Mouse (Mus musculus) T-helper 17 cell (primary cell): Measurements from ENCODE around the gene D6Ertd527e.

Experiments used
- in situ Hi-C, 2 experiments: fragments of 300-600 bp; cut with MboI, MseI; formaldehyde crosslinking; loops; 1 replicate in 1 of 2; 2 replicates in 1 of 2; pipeline ENCODE4 v1.15.1; 2025; ENCODE audit warnings: high pct_unique_total_duplicates in 2 of 2

The D6Ertd527e gene

GRCm38 (mm10) chr6:87103314-87103713, 1.2 kb upstream of the D6Ertd527e start:
- in situ Hi-C loops: loop anchor here (5.0 kb wide), 1 partner anchor 224 kb away; no protein-coding TSS in a partner anchor

DNA sequence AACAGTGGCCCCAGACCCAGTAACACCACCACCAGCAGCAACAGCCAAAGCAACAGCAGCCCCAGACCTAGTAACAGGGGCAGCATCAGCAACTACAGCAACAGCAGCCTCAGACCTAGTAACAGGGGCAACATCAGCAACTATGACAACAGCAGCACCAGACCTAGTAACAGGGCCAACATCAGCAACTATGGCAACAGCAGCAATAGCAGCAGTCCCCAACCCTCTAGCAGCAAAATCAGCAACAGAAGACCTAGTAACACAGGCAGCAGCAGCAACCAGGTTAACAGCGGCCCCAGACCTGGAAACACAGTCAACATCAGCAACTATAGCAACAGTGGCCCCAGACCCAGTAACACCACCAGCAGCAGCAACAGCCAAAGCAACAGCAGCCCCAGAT, 6.9 kb downstream of the D6Ertd527e start:
- in situ Hi-C loops: no loop called here

DNA sequence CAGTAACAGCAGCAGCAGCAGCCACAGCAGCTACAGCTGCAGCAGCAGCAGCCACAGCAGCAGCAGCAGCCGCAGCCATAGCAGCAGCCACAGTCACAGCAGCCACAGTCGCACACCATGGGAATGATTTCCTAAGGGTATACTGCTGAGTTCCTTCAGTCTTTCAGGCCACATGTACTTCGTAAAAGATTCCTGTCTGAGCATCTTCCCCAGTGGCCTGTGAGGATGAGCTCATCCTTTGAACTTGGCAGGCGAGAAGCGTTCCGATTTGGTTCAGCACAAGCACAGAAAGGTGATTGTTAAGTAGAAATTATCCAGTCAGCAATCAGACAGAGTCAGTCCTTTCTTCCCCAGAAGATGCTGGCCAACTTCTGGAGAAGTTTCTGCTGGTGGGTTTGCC, 7.6 kb downstream of the D6Ertd527e start:
- in situ Hi-C loops: no loop called here

GRCm38 (mm10) chr6:87115981-87116380, 11.4 kb downstream of the D6Ertd527e start:
- in situ Hi-C loops: no loop called here

GRCm38 (mm10) chr6:87116596-87116995, 12.1 kb downstream of the D6Ertd527e start:
- in situ Hi-C loops: no loop called here

- in situ Hi-C loops: no loop called here
These were observed 14.7 kb downstream of the D6Ertd527e start for GRCm38 (mm10) chr6:87119066-87119837.

DNA sequence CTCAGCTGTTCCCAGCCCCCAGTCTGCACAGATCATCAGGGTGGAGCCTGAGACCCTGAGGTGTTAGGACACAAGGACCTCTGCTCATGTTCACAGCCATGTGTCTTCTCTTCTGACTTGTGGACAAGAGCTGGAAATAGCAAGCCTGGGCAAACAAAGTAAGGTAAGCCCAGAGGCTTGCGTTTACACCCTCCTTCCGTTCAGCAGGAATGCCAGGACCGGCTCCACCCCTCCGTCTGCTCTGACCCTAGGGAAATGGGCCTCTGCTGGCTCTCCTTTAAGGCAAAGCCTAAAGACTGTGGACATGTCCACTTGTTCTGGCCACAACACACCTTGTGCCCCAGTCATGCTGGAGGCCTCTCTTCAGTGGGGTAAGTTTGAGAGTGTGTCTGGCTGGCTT, 15.4 kb downstream of the D6Ertd527e start:
- in situ Hi-C loops: no loop called here

- in situ Hi-C loops: no loop called here
These were observed 16.1 kb downstream of the D6Ertd527e start for GRCm38 (mm10) chr6:87120661-87121060.

DNA sequence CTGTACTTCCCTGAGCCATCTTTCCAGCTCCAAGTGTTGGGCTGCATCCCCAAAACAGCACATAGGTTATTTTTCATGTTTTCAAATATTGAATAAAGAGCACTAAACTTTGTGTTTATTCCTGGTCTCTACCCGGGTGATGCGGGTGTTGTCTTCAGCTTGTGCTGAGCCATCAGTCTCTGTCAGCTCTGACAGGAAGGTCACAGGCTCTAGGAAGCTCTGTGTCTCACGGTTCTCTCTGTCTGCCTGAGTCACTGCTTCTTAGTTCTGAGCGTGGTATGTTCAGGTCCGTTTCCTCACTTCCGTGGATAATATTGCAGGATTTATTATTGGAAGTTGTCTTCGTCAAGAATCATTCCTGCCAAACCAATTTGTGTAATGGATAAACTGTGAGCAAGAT, 17.4 kb downstream of the D6Ertd527e start:
- in situ Hi-C loops: no loop called here

DNA sequence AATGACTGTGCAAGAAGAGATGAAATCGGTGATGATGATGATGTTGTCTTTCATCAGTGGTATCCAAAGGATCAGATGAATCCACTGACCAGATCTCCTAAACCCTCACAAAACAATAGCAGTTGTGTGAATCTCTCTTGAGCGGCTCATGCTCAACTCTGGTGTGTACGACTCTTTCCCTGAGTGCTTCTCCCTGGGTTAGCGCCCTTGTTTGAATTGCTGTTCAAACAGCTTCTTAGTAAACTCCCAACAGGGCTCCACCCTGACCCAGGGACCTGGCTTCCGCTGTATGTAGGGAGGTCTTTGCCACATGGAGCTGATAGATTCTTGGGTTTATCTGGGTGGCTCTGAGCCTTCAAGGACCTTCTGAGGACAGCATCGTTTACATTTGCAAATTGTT, 18.9 kb downstream of the D6Ertd527e start:
- in situ Hi-C loops: no loop called here

DNA sequence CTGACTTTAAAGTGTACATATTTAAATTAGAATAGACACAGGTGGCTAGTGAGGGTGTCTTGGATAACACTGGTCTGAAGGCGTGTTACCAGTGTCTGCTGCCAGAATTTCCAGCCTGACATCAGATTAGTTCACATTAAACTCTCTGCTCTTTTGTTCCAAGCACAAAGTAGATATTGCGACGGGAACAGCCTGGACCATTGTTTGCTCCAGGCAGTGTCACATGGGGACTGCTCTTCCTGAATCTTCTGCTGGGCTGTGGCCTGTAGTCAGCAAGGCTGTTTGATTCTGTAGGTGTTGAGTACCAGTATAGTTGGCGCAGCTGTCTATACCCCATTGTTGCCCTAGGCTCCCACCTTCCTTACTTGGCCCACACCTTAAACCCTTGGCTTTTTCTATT, 19.4 kb downstream of the D6Ertd527e start:
- in situ Hi-C loops: no loop called here

DNA sequence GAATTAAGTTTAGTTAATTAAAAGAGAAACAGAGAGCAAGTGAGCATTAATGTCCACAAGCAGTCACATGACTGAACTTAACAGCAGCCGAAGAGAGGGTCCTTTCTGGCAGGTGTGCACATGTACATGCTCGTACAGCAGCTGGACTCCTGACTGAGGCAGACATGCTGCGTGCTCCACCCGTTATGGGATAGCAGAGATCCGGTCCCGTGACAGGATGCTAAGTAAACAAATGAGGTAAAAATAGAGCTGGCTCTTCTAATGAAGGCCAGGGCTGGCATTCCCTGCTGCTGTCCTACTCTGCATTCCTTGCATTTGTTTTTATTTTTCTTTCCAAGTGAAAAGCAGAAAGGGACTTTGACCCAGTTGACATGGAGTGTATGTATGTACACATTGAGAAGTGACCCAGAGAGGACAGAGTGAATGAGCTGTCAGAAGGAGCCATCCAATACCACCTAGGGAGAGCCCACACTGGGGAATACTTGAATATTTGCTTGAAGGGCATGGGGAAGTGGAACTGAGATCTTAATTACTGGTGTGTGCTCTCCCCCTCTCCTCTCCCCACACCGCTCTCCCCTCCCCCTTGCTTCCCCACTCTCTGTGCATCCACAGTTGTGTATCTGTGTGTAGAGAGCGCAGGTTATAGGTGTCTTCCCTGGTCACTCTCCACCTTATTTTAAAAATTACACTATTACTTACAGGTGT, 22.7 kb downstream of the D6Ertd527e start:
- in situ Hi-C loops: no loop called here

DNA sequence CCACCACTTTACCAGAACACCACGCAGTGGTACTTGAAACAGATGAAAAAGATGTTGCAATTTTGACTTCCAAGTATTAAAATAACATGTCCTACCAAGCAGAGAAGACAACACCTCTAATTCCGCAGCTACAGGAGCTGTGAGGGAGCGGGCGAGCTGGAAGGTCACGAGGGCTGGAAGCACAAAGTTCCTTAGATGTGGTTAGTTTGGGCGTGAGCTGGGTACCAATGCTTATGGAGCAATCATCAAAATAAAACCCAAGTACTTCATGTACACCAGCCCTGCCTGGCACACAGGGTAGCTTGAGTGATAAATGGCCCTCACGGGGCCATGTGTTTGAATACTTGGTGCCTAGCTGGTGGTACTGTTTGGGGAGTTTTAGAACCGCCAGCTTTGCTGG, 25.3 kb downstream of the D6Ertd527e start:
- in situ Hi-C loops: no loop called here

DNA sequence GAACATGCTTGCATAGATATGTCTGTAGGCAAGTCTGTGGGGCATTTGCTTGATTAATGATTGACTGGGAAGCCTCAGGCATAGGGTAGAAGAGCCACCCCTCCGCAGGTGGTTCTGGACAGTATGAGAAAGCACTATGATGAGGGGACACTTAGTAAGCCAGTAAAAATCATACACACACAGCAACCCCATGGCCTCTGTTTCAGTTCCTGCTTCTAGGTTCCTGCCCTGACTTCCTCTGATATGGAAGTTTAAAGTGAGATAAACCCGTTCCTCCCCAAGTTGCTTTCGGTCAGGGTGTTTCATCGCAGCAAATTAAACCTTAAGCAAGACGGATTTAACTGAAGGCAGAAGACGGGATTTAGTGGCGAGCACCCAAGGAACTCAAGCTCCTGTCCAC, 26.1 kb downstream of the D6Ertd527e start:
- in situ Hi-C loops: no loop called here

DNA sequence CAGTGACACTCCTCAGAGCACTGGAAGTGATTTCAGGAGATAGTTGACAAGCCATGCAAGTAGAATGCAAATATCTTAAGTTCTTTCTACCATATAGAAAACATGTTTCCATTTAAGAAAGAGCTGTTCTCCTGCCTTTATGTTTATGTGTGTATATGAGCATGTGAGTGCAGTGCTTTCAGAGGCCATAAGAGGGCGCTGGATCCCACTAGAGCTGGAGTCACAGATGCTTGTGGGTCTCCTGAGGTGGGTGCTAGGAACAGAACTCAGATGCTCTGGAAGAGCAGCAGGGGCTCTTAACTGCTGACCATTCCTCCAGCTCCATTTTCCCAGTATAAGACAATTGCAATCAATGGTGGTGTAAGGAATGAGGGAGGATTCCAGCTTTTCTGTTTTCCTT, 26.5 kb downstream of the D6Ertd527e start:
- in situ Hi-C loops: no loop called here

DNA sequence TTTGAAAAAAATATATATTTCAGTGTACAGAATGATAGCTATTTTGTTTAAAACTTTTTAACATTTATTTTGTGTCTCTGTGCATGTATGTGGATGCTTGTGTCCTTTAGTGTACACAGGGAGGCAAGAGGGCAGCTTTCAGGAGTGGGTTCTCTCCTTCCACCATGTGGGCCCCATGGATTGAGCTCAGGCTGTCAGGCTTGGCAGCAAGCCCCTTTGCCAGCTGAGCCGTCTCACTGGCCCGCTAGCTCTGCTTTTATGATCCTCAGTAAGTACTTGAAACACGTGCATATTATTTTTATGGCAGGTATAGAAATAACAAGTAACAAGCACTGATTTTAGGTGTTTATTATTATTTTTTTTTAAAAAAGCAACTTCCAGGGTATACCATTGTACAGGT, 29.0 kb downstream of the D6Ertd527e start:
- in situ Hi-C loops: no loop called here

- in situ Hi-C loops: no loop called here
These were observed 29.5 kb downstream of the D6Ertd527e start for GRCm38 (mm10) chr6:87133966-87134546.

GRCm38 (mm10) chr6:87138479-87138878, 33.9 kb downstream of the D6Ertd527e start:
- in situ Hi-C loops: no loop called here

DNA sequence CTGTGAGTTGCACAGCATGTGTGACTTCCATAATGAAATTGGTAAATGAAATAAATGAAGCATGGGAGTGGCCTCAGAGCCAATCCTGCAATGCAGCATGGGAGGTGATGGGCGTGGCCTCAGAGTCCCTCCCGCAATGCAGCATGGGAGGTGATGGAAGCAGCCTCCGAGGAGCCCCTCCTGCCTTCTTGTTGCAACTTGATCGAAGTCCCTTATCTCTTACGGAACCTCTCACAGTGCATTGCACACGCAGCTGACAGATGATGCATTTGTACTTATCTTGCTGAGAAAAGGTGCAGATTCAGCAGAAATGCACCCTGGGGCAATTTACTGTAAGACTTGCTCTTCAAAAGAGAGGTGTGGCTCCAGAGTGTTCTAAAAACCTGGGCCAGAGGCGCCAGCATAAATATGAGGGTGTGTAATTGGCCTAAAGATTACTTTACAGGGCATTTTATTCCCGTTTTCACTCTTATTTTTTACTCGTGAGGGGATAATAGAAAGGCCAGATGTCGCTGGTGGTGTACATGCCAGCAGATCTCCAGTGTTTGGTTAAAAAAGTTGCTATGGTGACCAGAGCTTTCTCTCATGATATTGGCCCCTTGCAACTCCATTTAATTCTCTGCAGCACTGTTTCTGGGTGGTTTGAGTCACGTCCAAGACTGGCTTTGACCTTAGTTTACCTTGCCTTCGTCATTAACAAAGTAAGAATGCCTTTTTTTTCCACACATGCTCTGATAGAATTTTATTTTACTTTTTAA, 35.4 kb downstream of the D6Ertd527e start:
- in situ Hi-C loops: no loop called here

DNA sequence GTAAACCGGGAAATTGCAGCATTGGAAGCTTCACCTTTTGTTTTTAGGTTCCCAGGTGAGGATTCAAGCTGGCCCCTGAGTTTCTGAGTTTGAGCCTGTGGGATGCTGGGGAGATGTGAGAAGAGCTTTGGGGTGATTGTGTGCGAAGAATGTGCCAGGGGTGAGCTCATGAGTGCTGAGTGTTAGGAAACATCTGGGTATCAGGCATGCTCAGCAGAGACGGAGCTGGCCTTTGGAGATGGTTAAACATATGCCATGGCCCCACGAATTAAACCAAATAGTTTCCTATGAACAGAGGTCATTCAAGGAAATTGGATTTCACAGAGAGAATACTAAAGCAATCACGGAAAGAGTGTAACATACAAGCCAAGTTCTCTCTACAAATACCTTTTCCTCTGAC, 37.7 kb downstream of the D6Ertd527e start:
- in situ Hi-C loops: no loop called here

- in situ Hi-C loops: no loop called here
These were observed 39.0 kb downstream of the D6Ertd527e start for GRCm38 (mm10) chr6:87143594-87143993.

- in situ Hi-C loops: no loop called here
These were observed 43.4 kb downstream of the D6Ertd527e start for GRCm38 (mm10) chr6:87147921-87148320.
